Mouse (Mus musculus): ENCODE measurements around the gene Whrn. TPM values are rescaled to one million over a fixed set of nuclear protein-coding genes. Genes with fewer than 3 reads are reported as not detected.

The Whrn gene
- 4.1 and 5.0 TPM in 2 replicates for polyA plus RNA-seq (2014; fragmentation: Nextera tagmentation; extraction: Ambion mirVana)

GRCm38 (mm10) chr4:63495915-63496278, at the start of gene Whrn:
Gene Whrn, minus strand, starts transcription at chr4:63495991.
- no peak within 1 kb of the TSS for H3K27ac ChIP-seq (ENCODE audit: low read depth, low read length)
- peak; percentile 88 for DNase-seq (ENCODE audit: low spot score)
- H3K4me1 ChIP-seq (ENCODE audit: control insufficient read depth, insufficient read depth, low read length) = peaks cover 14% of the 10 kb centered on the region

GRCm38 (mm10) chr4:63545231-63545958, 49.6 kb upstream of the Whrn start:
- peak overlapping the region; percentile 83 for H3K4me3 ChIP-seq (ENCODE audit: low read depth, low read length)
- H3K4me2 ChIP-seq (ENCODE audit: low read length) = peak overlapping the region; percentile 65
- peak overlapping the region; percentile 90 for H3K9ac ChIP-seq (ENCODE audit: low read length)
- WGBS = 12% methylated on average over 26 of the region's 26 CpGs
- H3K27me3 ChIP-seq (replicated peaks; ENCODE audit: control insufficient read depth, insufficient read depth, low read length) = no peaks in the 10 kb centered on the region
- DNase-seq (ENCODE audit: low spot score) = no peak
- ATAC-seq = no peak
- H3K9me3 ChIP-seq (replicated peaks; ENCODE audit: control insufficient read depth, low read length) = no peaks in the 10 kb centered on the region
- H3K27ac ChIP-seq (ENCODE audit: low read depth, low read length) = peak overlapping the region; percentile 76; the same call in 1 of the 2 replicates
- H3K36me3 ChIP-seq (ENCODE audit: control insufficient read depth, insufficient read depth, low read length) = peaks cover 13% of the 10 kb centered on the region
- H3K4me1 ChIP-seq (ENCODE audit: control insufficient read depth, insufficient read depth, low read length) = peaks cover 25% of the 10 kb centered on the region

More at GRCm38 (mm10) chr4:63495915-63496278, at the start of gene Whrn:
- H3K27me3 ChIP-seq (replicated peaks; ENCODE audit: control insufficient read depth, insufficient read depth, low read length) = peaks cover 10% of the 10 kb centered on the region; the same call in 1 of the 2 replicates
- peak within 1 kb of the TSS; percentile 66 for H3K4me3 ChIP-seq (ENCODE audit: low read depth, low read length)
- peak within 1 kb of the TSS; percentile 90 for H3K4me2 ChIP-seq (ENCODE audit: low read length)
- peak within 1 kb of the TSS; percentile 66 for H3K9ac ChIP-seq (ENCODE audit: low read length)
- peak; percentile 88 for ATAC-seq
- H3K9me3 ChIP-seq (replicated peaks; ENCODE audit: control insufficient read depth, low read length) = no peaks in the 10 kb centered on the region
- WGBS = under 1% methylated on average over 31 of the region's 34 CpGs
- no peaks in the 10 kb centered on the region for H3K36me3 ChIP-seq (ENCODE audit: control insufficient read depth, insufficient read depth, low read length)

GRCm38 (mm10) chr4:63544494-63545230, 48.9 kb upstream of the Whrn start, which contains the start of gene Atp6v1g1:
Gene Atp6v1g1, plus strand, starts transcription at chr4:63544772.
- H3K9me3 ChIP-seq (replicated peaks; ENCODE audit: control insufficient read depth, low read length) = no peaks in the 10 kb centered on the region
- H3K4me1 ChIP-seq (ENCODE audit: control insufficient read depth, insufficient read depth, low read length) = peaks cover 25% of the 10 kb centered on the region
- no peaks in the 10 kb centered on the region for H3K27me3 ChIP-seq (replicated peaks; ENCODE audit: control insufficient read depth, insufficient read depth, low read length)
- under 1% methylated on average over 53 of the region's 57 CpGs for WGBS
- peak within 1 kb of the TSS; percentile 76; the same call in 1 of the 2 replicates for H3K27ac ChIP-seq (ENCODE audit: low read depth, low read length)
- H3K9ac ChIP-seq (ENCODE audit: low read length) = peak within 1 kb of the TSS; percentile 90
- peaks cover 11% of the 10 kb centered on the region for H3K36me3 ChIP-seq (ENCODE audit: control insufficient read depth, insufficient read depth, low read length)
- H3K4me3 ChIP-seq (ENCODE audit: low read depth, low read length) = peak within 1 kb of the TSS; percentile 83
- DNase-seq (ENCODE audit: low spot score) (peak; percentile 97), ATAC-seq (peak; percentile 97)
- H3K4me2 ChIP-seq (ENCODE audit: low read length) = peak within 1 kb of the TSS; percentile 65

GRCm38 (mm10) chr4:63543746-63544493, 48.1 kb upstream of the Whrn start:
- Histone ChIP-seq H3K4me3 (ENCODE audit: low read depth, low read length) (peak overlapping the region; percentile 83), H3K9ac (ENCODE audit: low read length) (peak overlapping the region; percentile 37; the same call in 1 of the 2 replicates), H3K27ac (ENCODE audit: low read depth, low read length) (0 out of 2 replicates have a peak overlapping the region, but pooled peaks have one; percentile 76), H3K36me3 (ENCODE audit: control insufficient read depth, insufficient read depth, low read length) (peaks cover 4% of the 10 kb centered on the region), H3K9me3 (replicated peaks; ENCODE audit: control insufficient read depth, low read length) (no peaks in the 10 kb centered on the region), H3K4me1 (ENCODE audit: control insufficient read depth, insufficient read depth, low read length) (peaks cover 25% of the 10 kb centered on the region), H3K27me3 (replicated peaks; ENCODE audit: control insufficient read depth, insufficient read depth, low read length) (no peaks in the 10 kb centered on the region), H3K4me2 (ENCODE audit: low read length) (peak overlapping the region; percentile 65)
- DNase-seq (ENCODE audit: low spot score) = no peak
- ATAC-seq = peak; percentile 67; the same call in 1 of the 2 replicates
- WGBS = 65% methylated on average over 10 of the region's 10 CpGs

- H3K9ac ChIP-seq (ENCODE audit: low read length) = no peak overlapping the region
- ATAC-seq (no peak), DNase-seq (ENCODE audit: low spot score) (no peak)
- no peak overlapping the region for H3K27ac ChIP-seq (ENCODE audit: low read depth, low read length)
- H3K27me3 ChIP-seq (replicated peaks; ENCODE audit: control insufficient read depth, insufficient read depth, low read length) = no peaks in the 10 kb centered on the region
- WGBS = 78% methylated on average over 2 of the region's 2 CpGs
- H3K9me3 ChIP-seq (replicated peaks; ENCODE audit: control insufficient read depth, low read length) = no peaks in the 10 kb centered on the region
- no peak overlapping the region for H3K4me2 ChIP-seq (ENCODE audit: low read length)
- H3K36me3 ChIP-seq (ENCODE audit: control insufficient read depth, insufficient read depth, low read length) = no peaks in the 10 kb centered on the region
- no peak overlapping the region for H3K4me3 ChIP-seq (ENCODE audit: low read depth, low read length)
- peaks cover 19% of the 10 kb centered on the region for H3K4me1 ChIP-seq (ENCODE audit: control insufficient read depth, insufficient read depth, low read length)
These were observed 46.4 kb upstream of the Whrn start for GRCm38 (mm10) chr4:63542209-63542608.

- peak; percentile 33 for DNase-seq (ENCODE audit: low spot score)
- ATAC-seq = no peak
- WGBS = 79% methylated on average over 4 of the region's 4 CpGs
- H3K36me3 ChIP-seq (ENCODE audit: control insufficient read depth, insufficient read depth, low read length) = no peaks in the 10 kb centered on the region
- no peaks in the 10 kb centered on the region for H3K27me3 ChIP-seq (replicated peaks; ENCODE audit: control insufficient read depth, insufficient read depth, low read length)
- H3K9ac ChIP-seq (ENCODE audit: low read length) = no peak overlapping the region
- H3K9me3 ChIP-seq (replicated peaks; ENCODE audit: control insufficient read depth, low read length) = no peaks in the 10 kb centered on the region
- H3K4me3 ChIP-seq (ENCODE audit: low read depth, low read length) = no peak overlapping the region
- no peaks in the 10 kb centered on the region for H3K4me1 ChIP-seq (ENCODE audit: control insufficient read depth, insufficient read depth, low read length)
- no peak overlapping the region for H3K4me2 ChIP-seq (ENCODE audit: low read length)
- no peak overlapping the region for H3K27ac ChIP-seq (ENCODE audit: low read depth, low read length)
These were observed 41.8 kb upstream of the Whrn start for GRCm38 (mm10) chr4:63537602-63538001.

- Histone ChIP-seq H3K27me3 (replicated peaks; ENCODE audit: control insufficient read depth, insufficient read depth, low read length) (no peaks in the 10 kb centered on the region), H3K9ac (ENCODE audit: low read length) (no peak overlapping the region), H3K36me3 (ENCODE audit: control insufficient read depth, insufficient read depth, low read length) (no peaks in the 10 kb centered on the region), H3K9me3 (replicated peaks; ENCODE audit: control insufficient read depth, low read length) (no peaks in the 10 kb centered on the region), H3K4me3 (ENCODE audit: low read depth, low read length) (no peak overlapping the region), H3K4me2 (ENCODE audit: low read length) (no peak overlapping the region), H3K4me1 (ENCODE audit: control insufficient read depth, insufficient read depth, low read length) (no peaks in the 10 kb centered on the region), H3K27ac (ENCODE audit: low read depth, low read length) (no peak overlapping the region)
- WGBS = 85% methylated on average over 7 of the region's 7 CpGs
- no peak for ATAC-seq
- DNase-seq (ENCODE audit: low spot score) = no peak
These were observed 34.6 kb upstream of the Whrn start for GRCm38 (mm10) chr4:63530409-63530808.

- H3K9ac ChIP-seq (ENCODE audit: low read length) = no peak overlapping the region
- no peaks in the 10 kb centered on the region for H3K9me3 ChIP-seq (replicated peaks; ENCODE audit: control insufficient read depth, low read length)
- WGBS = 54% methylated on average over 6 of the region's 6 CpGs
- no peak overlapping the region for H3K4me2 ChIP-seq (ENCODE audit: low read length)
- no peak overlapping the region for H3K4me3 ChIP-seq (ENCODE audit: low read depth, low read length)
- DNase-seq (ENCODE audit: low spot score) (peak; percentile 85), ATAC-seq (peak; percentile 93)
- peak overlapping the region; percentile 50; the same call in 1 of the 2 replicates for H3K27ac ChIP-seq (ENCODE audit: low read depth, low read length)
- H3K4me1 ChIP-seq (ENCODE audit: control insufficient read depth, insufficient read depth, low read length) = no peaks in the 10 kb centered on the region
- H3K27me3 ChIP-seq (replicated peaks; ENCODE audit: control insufficient read depth, insufficient read depth, low read length) = no peaks in the 10 kb centered on the region
- no peaks in the 10 kb centered on the region for H3K36me3 ChIP-seq (ENCODE audit: control insufficient read depth, insufficient read depth, low read length)
These were observed 33.2 kb upstream of the Whrn start for GRCm38 (mm10) chr4:63528946-63529345.
